Mouse (Mus musculus) forebrain, embryonic 12.5 days (tissue): ENCODE measurements around the gene Arhgef12. TPM values are rescaled to one million over a fixed set of nuclear protein-coding genes. Genes with fewer than 3 reads are reported as not detected.

Experiments used
- ATAC-seq: fragments of 200-750 bp; cut with Nextera tagmentation; 2 replicates; pipeline ENCODE4 v1.8.0; 2017; ENCODE audit warnings: moderate TSS enrichment; ENCODE audit not compliant: low FRiP score
- H3K27ac ChIP-seq: fragments of 300-500 bp; sonication (generic); 2 replicates; pipeline ENCODE4 v1.5.1; 2016; ENCODE audit warnings: mild to moderate bottlenecking
- H3K27me3 ChIP-seq: fragments of 300-500 bp; sonication (generic); 2 replicates; pipeline ENCODE4 v1.6.1; 2016; ENCODE audit warnings: mild to moderate bottlenecking
- H3K36me3 ChIP-seq: fragments of 300-500 bp; sonication (generic); replicated peaks from 2 replicates; pipeline ENCODE4 v1.6.1; 2016; ENCODE audit warnings: mild to moderate bottlenecking
- H3K4me1 ChIP-seq: fragments of 300-500 bp; sonication (generic); 2 replicates; pipeline ENCODE4 v1.6.1; 2016
- H3K4me2 ChIP-seq: fragments of 300-500 bp; sonication (generic); 2 replicates; pipeline ENCODE4 v1.6.1; 2016; ENCODE audit warnings: mild to moderate bottlenecking, moderate library complexity
- H3K4me3 ChIP-seq: fragments of 300-500 bp; sonication (generic); replicated peaks from 2 replicates; pipeline ENCODE4 v1.5.1; 2016; ENCODE audit warnings: mild to moderate bottlenecking
- H3K9ac ChIP-seq: fragments of 300-500 bp; sonication (generic); 2 replicates; pipeline ENCODE4 v1.6.1; 2016; ENCODE audit warnings: mild to moderate bottlenecking
- H3K9me3 ChIP-seq: fragments of 300-500 bp; sonication (generic); 2 replicates; pipeline ENCODE4 v1.6.1; 2016
- WGBS: fragments of 180-500 bp; shearing (Covaris S2); methylation state at CpG from one replicate; pipeline ENCODE4 v1.1.7; 2016; 5-methylcytosine and 5-hydroxymethylcytosine counted together
- polyA plus RNA-seq: library from polyadenylated mRNA; unstranded; fragments of >200 nt; fragmentation: Nextera tagmentation; extraction: Ambion mirVana; gene quantifications from 2 replicates; pipeline ENCODE4 v1.2.1, GENCODE M21; 2016

Gene Arhgef12
- polyA plus RNA-seq, 1 experiment from 2014 or later = 17.8 TPM

GRCm38 (mm10) chr9:43065231-43065630, 41.8 kb downstream of the Arhgef12 start:
- H3K4me3 ChIP-seq = no peak overlapping the region
- H3K9ac ChIP-seq = no peak overlapping the region
- H3K27me3 ChIP-seq = no peaks in the 10 kb centered on the region
- H3K9me3 ChIP-seq = no peaks in the 10 kb centered on the region
- no peak for ATAC-seq
- H3K27ac ChIP-seq = no peak overlapping the region
- no peak overlapping the region for H3K4me2 ChIP-seq
- WGBS = 84% methylated on average over 4 of the region's 4 CpGs
- no peaks in the 10 kb centered on the region for H3K36me3 ChIP-seq
- H3K4me1 ChIP-seq = peaks cover 10% of the 10 kb centered on the region

GRCm38 (mm10) chr9:43061545-43061944, 45.5 kb downstream of the Arhgef12 start:
- Histone ChIP-seq H3K4me3 (no peak overlapping the region), H3K27me3 (no peaks in the 10 kb centered on the region), H3K4me1 (peaks cover 5% of the 10 kb centered on the region; the same call in 1 of the 2 replicates), H3K36me3 (no peaks in the 10 kb centered on the region), H3K9ac (no peak overlapping the region), H3K4me2 (no peak overlapping the region), H3K27ac (no peak overlapping the region), H3K9me3 (no peaks in the 10 kb centered on the region)
- WGBS = 71% methylated on average over 1 of the region's 1 CpGs
- ATAC-seq = no peak

- Histone ChIP-seq H3K27me3 (no peaks in the 10 kb centered on the region), H3K27ac (no peak overlapping the region), H3K9me3 (no peaks in the 10 kb centered on the region), H3K4me3 (no peak overlapping the region), H3K9ac (no peak overlapping the region), H3K4me1 (no peaks in the 10 kb centered on the region), H3K36me3 (no peaks in the 10 kb centered on the region), H3K4me2 (no peak overlapping the region)
- no peak for ATAC-seq
- 87% methylated on average over 2 of the region's 2 CpGs for WGBS
These were observed 56.6 kb downstream of the Arhgef12 start for GRCm38 (mm10) chr9:43050391-43050790.

- Histone ChIP-seq H3K4me3 (no peak overlapping the region), H3K27ac (no peak overlapping the region), H3K27me3 (no peaks in the 10 kb centered on the region), H3K9ac (no peak overlapping the region), H3K4me2 (no peak overlapping the region), H3K36me3 (peaks cover 9% of the 10 kb centered on the region; the same call in 1 of the 2 replicates), H3K4me1 (no peaks in the 10 kb centered on the region), H3K9me3 (no peaks in the 10 kb centered on the region)
- no peak for ATAC-seq
These were observed 62.6 kb downstream of the Arhgef12 start for GRCm38 (mm10) chr9:43044481-43044880.

- no peaks in the 10 kb centered on the region for H3K9me3 ChIP-seq
- WGBS = 92% methylated on average over 8 of the region's 8 CpGs
- H3K4me2 ChIP-seq = no peak overlapping the region
- no peak overlapping the region for H3K9ac ChIP-seq
- no peak overlapping the region for H3K27ac ChIP-seq
- peaks cover 4% of the 10 kb centered on the region; the same call in 1 of the 2 replicates for H3K4me1 ChIP-seq
- no peaks in the 10 kb centered on the region for H3K27me3 ChIP-seq
- ATAC-seq = no peak
- no peak overlapping the region for H3K4me3 ChIP-seq
- H3K36me3 ChIP-seq = peaks cover 10% of the 10 kb centered on the region; the same call in 1 of the 2 replicates
These were observed 68.6 kb downstream of the Arhgef12 start for GRCm38 (mm10) chr9:43038466-43038865.

GRCm38 (mm10) chr9:43035208-43035607, 71.8 kb downstream of the Arhgef12 start:
- no peak overlapping the region for H3K4me2 ChIP-seq
- H3K9ac ChIP-seq = no peak overlapping the region
- H3K36me3 ChIP-seq = peaks cover 5% of the 10 kb centered on the region; the same call in 1 of the 2 replicates
- peaks cover 4% of the 10 kb centered on the region; the same call in 1 of the 2 replicates for H3K4me1 ChIP-seq
- no peak for ATAC-seq
- no peak overlapping the region for H3K27ac ChIP-seq
- H3K4me3 ChIP-seq = no peak overlapping the region
- 59% methylated on average over 4 of the region's 4 CpGs for WGBS
- no peaks in the 10 kb centered on the region for H3K27me3 ChIP-seq
- no peaks in the 10 kb centered on the region for H3K9me3 ChIP-seq

GRCm38 (mm10) chr9:43034273-43034672, 72.8 kb downstream of the Arhgef12 start:
- Histone ChIP-seq H3K27ac (no peak overlapping the region), H3K4me1 (peaks cover 4% of the 10 kb centered on the region; the same call in 1 of the 2 replicates), H3K9ac (no peak overlapping the region), H3K4me3 (no peak overlapping the region), H3K4me2 (no peak overlapping the region), H3K9me3 (no peaks in the 10 kb centered on the region), H3K27me3 (no peaks in the 10 kb centered on the region), H3K36me3 (no peaks in the 10 kb centered on the region)
- ATAC-seq = no peak

GRCm38 (mm10) chr9:43027757-43028156, 79.3 kb downstream of the Arhgef12 start:
- Histone ChIP-seq H3K9me3 (no peaks in the 10 kb centered on the region), H3K36me3 (0 out of 2 replicates have a peak, but pooled peaks cover 4% of the 10 kb centered on the region), H3K4me1 (no peaks in the 10 kb centered on the region), H3K27me3 (no peaks in the 10 kb centered on the region), H3K9ac (no peak overlapping the region), H3K4me3 (no peak overlapping the region), H3K4me2 (no peak overlapping the region), H3K27ac (no peak overlapping the region)
- ATAC-seq = no peak
- WGBS = 79% methylated on average over 5 of the region's 5 CpGs

- 88% methylated on average over 5 of the region's 5 CpGs for WGBS
- H3K4me2 ChIP-seq = no peak overlapping the region
- H3K9me3 ChIP-seq = no peaks in the 10 kb centered on the region
- H3K4me3 ChIP-seq = no peak overlapping the region
- no peaks in the 10 kb centered on the region for H3K4me1 ChIP-seq
- H3K27ac ChIP-seq = no peak overlapping the region
- ATAC-seq = no peak
- peaks cover 12% of the 10 kb centered on the region for H3K36me3 ChIP-seq
- H3K27me3 ChIP-seq = no peaks in the 10 kb centered on the region
- no peak overlapping the region for H3K9ac ChIP-seq
These were observed 85.4 kb downstream of the Arhgef12 start for GRCm38 (mm10) chr9:43021515-43022251.

- no peak overlapping the region for H3K9ac ChIP-seq
- H3K27me3 ChIP-seq = no peaks in the 10 kb centered on the region
- H3K4me1 ChIP-seq = no peaks in the 10 kb centered on the region
- ATAC-seq = no peak
- no peak overlapping the region for H3K4me3 ChIP-seq
- peaks cover 14% of the 10 kb centered on the region for H3K36me3 ChIP-seq
- WGBS = 95% methylated on average over 9 of the region's 9 CpGs
- no peak overlapping the region for H3K4me2 ChIP-seq
- H3K27ac ChIP-seq = no peak overlapping the region
- H3K9me3 ChIP-seq = no peaks in the 10 kb centered on the region
These were observed 87.4 kb downstream of the Arhgef12 start for GRCm38 (mm10) chr9:43019656-43020055.

GRCm38 (mm10) chr9:43015786-43016185, 91.3 kb downstream of the Arhgef12 start:
- no peak overlapping the region for H3K4me2 ChIP-seq
- no peaks in the 10 kb centered on the region for H3K9me3 ChIP-seq
- H3K4me3 ChIP-seq = no peak overlapping the region
- H3K27me3 ChIP-seq = no peaks in the 10 kb centered on the region
- H3K9ac ChIP-seq = no peak overlapping the region
- no peak overlapping the region for H3K27ac ChIP-seq
- ATAC-seq = no peak
- no peaks in the 10 kb centered on the region for H3K4me1 ChIP-seq
- H3K36me3 ChIP-seq = peaks cover 23% of the 10 kb centered on the region
- 93% methylated on average over 5 of the region's 5 CpGs for WGBS

- peaks cover 19% of the 10 kb centered on the region for H3K36me3 ChIP-seq
- no peak overlapping the region for H3K9ac ChIP-seq
- WGBS = 92% methylated on average over 2 of the region's 2 CpGs
- no peak overlapping the region for H3K4me3 ChIP-seq
- no peak overlapping the region for H3K27ac ChIP-seq
- no peaks in the 10 kb centered on the region for H3K9me3 ChIP-seq
- no peaks in the 10 kb centered on the region for H3K27me3 ChIP-seq
- ATAC-seq = no peak
- no peak overlapping the region for H3K4me2 ChIP-seq
- H3K4me1 ChIP-seq = no peaks in the 10 kb centered on the region
These were observed 91.7 kb downstream of the Arhgef12 start for GRCm38 (mm10) chr9:43015366-43015765.

- no peak overlapping the region for H3K4me3 ChIP-seq
- no peak overlapping the region for H3K27ac ChIP-seq
- H3K4me2 ChIP-seq = no peak overlapping the region
- H3K4me1 ChIP-seq = no peaks in the 10 kb centered on the region
- peaks cover 21% of the 10 kb centered on the region for H3K36me3 ChIP-seq
- 86% methylated on average over 1 of the region's 1 CpGs for WGBS
- no peak for ATAC-seq
- H3K9me3 ChIP-seq = no peaks in the 10 kb centered on the region
- H3K9ac ChIP-seq = no peak overlapping the region
- H3K27me3 ChIP-seq = no peaks in the 10 kb centered on the region
These were observed 92.2 kb downstream of the Arhgef12 start for GRCm38 (mm10) chr9:43014886-43015285.
